Mouse (Mus musculus): ENCODE results near the gene Mpv17l2. TPM values are rescaled to one million over a fixed set of nuclear protein-coding genes. Genes with fewer than 3 reads are reported as not detected.

Mpv17l2 gene
- polyA plus RNA-seq, 1 experiment from 2014 or later, result 60.4 TPM

- Histone ChIP-seq H3K4me1 (ENCODE audit: insufficient read depth, low read length) (peaks cover 23% of the 10 kb centered on the region), H3K9ac (replicated peaks; ENCODE audit: low read length) (no peak overlapping the region), H3K27ac (ENCODE audit: low read length) (no peak overlapping the region), H3K4me3 (ENCODE audit: low read length) (no peak overlapping the region), H3K27me3 (ENCODE audit: insufficient read depth, low read length) (peaks cover 57% of the 10 kb centered on the region), H3K36me3 (ENCODE audit: insufficient read depth, low read length) (no peaks in the 10 kb centered on the region), H3K9me3 (ENCODE audit: low read length) (no peaks in the 10 kb centered on the region), H3K4me2 (replicated peaks; ENCODE audit: low read depth, low read length) (no peak overlapping the region)
- 46% methylated on average over 9 of the region's 9 CpGs for WGBS
- ATAC-seq (ENCODE audit: low FRiP score, low TSS enrichment), result no peak
Observed at GRCm38 (mm10) chr8:70746676-70747075, 14.1 kb downstream of the Mpv17l2 start.

GRCm38 (mm10) chr8:70745691-70746220, 15.0 kb downstream of the Mpv17l2 start:
- no peak overlapping the region for H3K4me3 ChIP-seq (ENCODE audit: low read length)
- peaks cover 23% of the 10 kb centered on the region for H3K4me1 ChIP-seq (ENCODE audit: insufficient read depth, low read length)
- no peak overlapping the region for H3K9ac ChIP-seq (replicated peaks; ENCODE audit: low read length)
- H3K27me3 ChIP-seq (ENCODE audit: insufficient read depth, low read length), result peaks cover 64% of the 10 kb centered on the region
- H3K27ac ChIP-seq (ENCODE audit: low read length), result no peak overlapping the region
- H3K36me3 ChIP-seq (ENCODE audit: insufficient read depth, low read length), result no peaks in the 10 kb centered on the region
- WGBS, result 53% methylated on average over 19 of the region's 19 CpGs
- H3K9me3 ChIP-seq (ENCODE audit: low read length), result no peaks in the 10 kb centered on the region
- ATAC-seq (ENCODE audit: low FRiP score, low TSS enrichment), result no peak
- H3K4me2 ChIP-seq (replicated peaks; ENCODE audit: low read depth, low read length), result no peak overlapping the region

GRCm38 (mm10) chr8:70744806-70745205, 15.9 kb downstream of the Mpv17l2 start:
- Histone ChIP-seq H3K4me3 (ENCODE audit: low read length) (no peak overlapping the region), H3K36me3 (ENCODE audit: insufficient read depth, low read length) (no peaks in the 10 kb centered on the region), H3K9me3 (ENCODE audit: low read length) (no peaks in the 10 kb centered on the region), H3K4me2 (replicated peaks; ENCODE audit: low read depth, low read length) (no peak overlapping the region; the same call in 1 of the 2 replicates), H3K4me1 (ENCODE audit: insufficient read depth, low read length) (peaks cover 23% of the 10 kb centered on the region), H3K27me3 (ENCODE audit: insufficient read depth, low read length) (peaks cover 64% of the 10 kb centered on the region), H3K9ac (replicated peaks; ENCODE audit: low read length) (no peak overlapping the region), H3K27ac (ENCODE audit: low read length) (no peak overlapping the region)
- 43% methylated on average over 11 of the region's 11 CpGs for WGBS
- ATAC-seq (ENCODE audit: low FRiP score, low TSS enrichment), result no peak

GRCm38 (mm10) chr8:70743656-70744590, 16.8 kb downstream of the Mpv17l2 start:
- Histone ChIP-seq H3K27me3 (ENCODE audit: insufficient read depth, low read length) (peaks cover 64% of the 10 kb centered on the region), H3K9ac (replicated peaks; ENCODE audit: low read length) (peak overlapping the region; percentile 58), H3K9me3 (ENCODE audit: low read length) (no peaks in the 10 kb centered on the region), H3K4me2 (replicated peaks; ENCODE audit: low read depth, low read length) (peak overlapping the region; percentile 59), H3K4me1 (ENCODE audit: insufficient read depth, low read length) (peaks cover 23% of the 10 kb centered on the region), H3K36me3 (ENCODE audit: insufficient read depth, low read length) (no peaks in the 10 kb centered on the region), H3K4me3 (ENCODE audit: low read length) (peak overlapping the region; percentile 38), H3K27ac (ENCODE audit: low read length) (no peak overlapping the region)
- peak; percentile 20 for ATAC-seq (ENCODE audit: low FRiP score, low TSS enrichment)
- WGBS, result 4% methylated on average over 48 of the region's 48 CpGs

GRCm38 (mm10) chr8:70742981-70743655, 17.6 kb downstream of the Mpv17l2 start:
- H3K27ac ChIP-seq (ENCODE audit: low read length), result no peak overlapping the region
- peak overlapping the region; percentile 59 for H3K4me2 ChIP-seq (replicated peaks; ENCODE audit: low read depth, low read length)
- peak overlapping the region; percentile 58; the same call in 1 of the 2 replicates for H3K9ac ChIP-seq (replicated peaks; ENCODE audit: low read length)
- H3K4me3 ChIP-seq (ENCODE audit: low read length), result peak overlapping the region; percentile 38
- no peak for ATAC-seq (ENCODE audit: low FRiP score, low TSS enrichment)
- peaks cover 23% of the 10 kb centered on the region for H3K4me1 ChIP-seq (ENCODE audit: insufficient read depth, low read length)
- H3K27me3 ChIP-seq (ENCODE audit: insufficient read depth, low read length), result peaks cover 59% of the 10 kb centered on the region
- 3% methylated on average over 38 of the region's 38 CpGs for WGBS
- no peaks in the 10 kb centered on the region for H3K9me3 ChIP-seq (ENCODE audit: low read length)
- H3K36me3 ChIP-seq (ENCODE audit: insufficient read depth, low read length), result no peaks in the 10 kb centered on the region

GRCm38 (mm10) chr8:70742176-70742575, 18.6 kb downstream of the Mpv17l2 start:
- H3K9me3 ChIP-seq (ENCODE audit: low read length), result no peaks in the 10 kb centered on the region
- 55% methylated on average over 11 of the region's 11 CpGs for WGBS
- H3K27me3 ChIP-seq (ENCODE audit: insufficient read depth, low read length), result peaks cover 55% of the 10 kb centered on the region
- no peak for ATAC-seq (ENCODE audit: low FRiP score, low TSS enrichment)
- no peaks in the 10 kb centered on the region for H3K36me3 ChIP-seq (ENCODE audit: insufficient read depth, low read length)
- no peak overlapping the region for H3K4me3 ChIP-seq (ENCODE audit: low read length)
- no peak overlapping the region for H3K4me2 ChIP-seq (replicated peaks; ENCODE audit: low read depth, low read length)
- H3K27ac ChIP-seq (ENCODE audit: low read length), result no peak overlapping the region
- no peak overlapping the region for H3K9ac ChIP-seq (replicated peaks; ENCODE audit: low read length)
- peaks cover 22% of the 10 kb centered on the region for H3K4me1 ChIP-seq (ENCODE audit: insufficient read depth, low read length)

- no peak overlapping the region for H3K9ac ChIP-seq (replicated peaks; ENCODE audit: low read length)
- no peak overlapping the region for H3K4me3 ChIP-seq (ENCODE audit: low read length)
- 44% methylated on average over 5 of the region's 5 CpGs for WGBS
- peaks cover 55% of the 10 kb centered on the region for H3K27me3 ChIP-seq (ENCODE audit: insufficient read depth, low read length)
- peaks cover 19% of the 10 kb centered on the region for H3K4me1 ChIP-seq (ENCODE audit: insufficient read depth, low read length)
- no peaks in the 10 kb centered on the region for H3K9me3 ChIP-seq (ENCODE audit: low read length)
- no peak overlapping the region for H3K4me2 ChIP-seq (replicated peaks; ENCODE audit: low read depth, low read length)
- no peaks in the 10 kb centered on the region for H3K36me3 ChIP-seq (ENCODE audit: insufficient read depth, low read length)
- no peak for ATAC-seq (ENCODE audit: low FRiP score, low TSS enrichment)
- H3K27ac ChIP-seq (ENCODE audit: low read length), result no peak overlapping the region
Observed at GRCm38 (mm10) chr8:70741661-70742060, 19.1 kb downstream of the Mpv17l2 start.

- no peaks in the 10 kb centered on the region for H3K36me3 ChIP-seq (ENCODE audit: insufficient read depth, low read length)
- H3K4me2 ChIP-seq (replicated peaks; ENCODE audit: low read depth, low read length), result no peak overlapping the region
- H3K9ac ChIP-seq (replicated peaks; ENCODE audit: low read length), result no peak overlapping the region
- ATAC-seq (ENCODE audit: low FRiP score, low TSS enrichment), result no peak
- no peaks in the 10 kb centered on the region for H3K9me3 ChIP-seq (ENCODE audit: low read length)
- peaks cover 26% of the 10 kb centered on the region for H3K27me3 ChIP-seq (ENCODE audit: insufficient read depth, low read length)
- 53% methylated on average over 3 of the region's 3 CpGs for WGBS
- no peak overlapping the region for H3K4me3 ChIP-seq (ENCODE audit: low read length)
- H3K27ac ChIP-seq (ENCODE audit: low read length), result no peak overlapping the region
- peaks cover 8% of the 10 kb centered on the region for H3K4me1 ChIP-seq (ENCODE audit: insufficient read depth, low read length)
Observed at GRCm38 (mm10) chr8:70738211-70738610, 22.5 kb downstream of the Mpv17l2 start.

- WGBS, result 70% methylated on average over 5 of the region's 5 CpGs
- ATAC-seq (ENCODE audit: low FRiP score, low TSS enrichment), result no peak
- H3K4me3 ChIP-seq (ENCODE audit: low read length), result no peak overlapping the region
- H3K9ac ChIP-seq (replicated peaks; ENCODE audit: low read length), result no peak overlapping the region
- peaks cover 6% of the 10 kb centered on the region; the same call in 1 of the 2 replicates for H3K4me1 ChIP-seq (ENCODE audit: insufficient read depth, low read length)
- H3K4me2 ChIP-seq (replicated peaks; ENCODE audit: low read depth, low read length), result no peak overlapping the region
- no peaks in the 10 kb centered on the region for H3K9me3 ChIP-seq (ENCODE audit: low read length)
- H3K36me3 ChIP-seq (ENCODE audit: insufficient read depth, low read length), result no peaks in the 10 kb centered on the region
- H3K27me3 ChIP-seq (ENCODE audit: insufficient read depth, low read length), result peaks cover 22% of the 10 kb centered on the region
- no peak overlapping the region for H3K27ac ChIP-seq (ENCODE audit: low read length)
Observed at GRCm38 (mm10) chr8:70737705-70738104, 23.0 kb downstream of the Mpv17l2 start.
